Mouse (Mus musculus) adrenal gland, postnatal 25 days (tissue): ENCODE data around the gene Ube2v1. TPM values are rescaled to one million over a fixed set of nuclear protein-coding genes. Genes with fewer than 3 reads are reported as not detected.
"Not testable (repeated sequence)": the region's sequence is repeated elsewhere in the genome, so short reads cannot be mapped to it uniquely, and the experiment has no call there.

Experiments
- DNase-seq: peaks from one replicate; pipeline ENCODE4 v3.0.0; 2021; ENCODE audit warnings: mixed read lengths
- total RNA-seq: library from RNA; stranded (reverse); gene quantifications from 2 replicates; pipeline ENCODE4 v1.2.3, GENCODE M21; 2021

Ube2v1 gene
- total RNA-seq, 1 experiment from 2014 or later, result 187 TPM

- no peak for DNase-seq
Observed at GRCm38 (mm10) chr2:167654911-167655600, 23.2 kb upstream of the Ube2v1 start.

GRCm38 (mm10) chr2:167652694-167653093, 20.8 kb upstream of the Ube2v1 start:
- DNase-seq, result no peak

GRCm38 (mm10) chr2:167651622-167652021, 19.7 kb upstream of the Ube2v1 start:
- DNase-seq, result no peak

- no peak for DNase-seq
Observed at GRCm38 (mm10) chr2:167649290-167650032, 17.6 kb upstream of the Ube2v1 start.

- DNase-seq, result no peak
Observed at GRCm38 (mm10) chr2:167646411-167646810, 14.5 kb upstream of the Ube2v1 start.

- not testable (repeated sequence) for DNase-seq
Observed at GRCm38 (mm10) chr2:167643356-167644052, 11.6 kb upstream of the Ube2v1 start.

- no peak for DNase-seq
Observed at GRCm38 (mm10) chr2:167642164-167642563, 10.3 kb upstream of the Ube2v1 start.

- peak; percentile 54 for DNase-seq
Observed at GRCm38 (mm10) chr2:167641337-167641736, 9.4 kb upstream of the Ube2v1 start.

- DNase-seq, result no peak
Observed at GRCm38 (mm10) chr2:167640279-167640678, 8.4 kb upstream of the Ube2v1 start.

- DNase-seq, result no peak
Observed at GRCm38 (mm10) chr2:167634865-167635512, 3.1 kb upstream of the Ube2v1 start.

- DNase-seq, result peak; percentile 92
Observed at GRCm38 (mm10) chr2:167634338-167634770, 2.5 kb upstream of the Ube2v1 start.

GRCm38 (mm10) chr2:167633537-167633872, 1.6 kb upstream of the Ube2v1 start:
- no peak for DNase-seq

GRCm38 (mm10) chr2:167632731-167633536, 1.0 kb upstream of the Ube2v1 start:
- DNase-seq, result no peak

GRCm38 (mm10) chr2:167631181-167631590, 709 bp downstream of the Ube2v1 start:
- no peak for DNase-seq

- DNase-seq, result no peak
Observed at GRCm38 (mm10) chr2:167630421-167630820, 1.5 kb downstream of the Ube2v1 start.

- DNase-seq, result no peak
Observed at GRCm38 (mm10) chr2:167629665-167630209, 2.2 kb downstream of the Ube2v1 start.

- no peak for DNase-seq
Observed at GRCm38 (mm10) chr2:167628872-167629271, 3.0 kb downstream of the Ube2v1 start.

GRCm38 (mm10) chr2:167627019-167627418, 4.9 kb downstream of the Ube2v1 start:
- DNase-seq, result no peak

- DNase-seq, result no peak
Observed at GRCm38 (mm10) chr2:167625670-167626069, 6.2 kb downstream of the Ube2v1 start.

- DNase-seq, result no peak
Observed at GRCm38 (mm10) chr2:167624368-167625075, 7.4 kb downstream of the Ube2v1 start.

GRCm38 (mm10) chr2:167622965-167623364, 8.9 kb downstream of the Ube2v1 start:
- DNase-seq, result no peak
